ENCODE assay signal across 8 mouse cellular contexts in genomic region chr10:80751188-80751832, GRCm38 (mm10). TPM values are rescaled to one million over a fixed set of nuclear protein-coding genes. Genes with fewer than 3 reads are reported as not detected.
DNase-seq lines count a peak whose midpoint lies in the region; ATAC-seq and TF ChIP-seq lines count a peak whose summit lies in the region.

No protein-coding gene starts in this region.

- peak; percentile 76 for DNase-seq in ES-CJ7 (ENCODE audit: low read depth, low spot score)
- peak; percentile 54 to 55 for DNase-seq in adrenal gland, adult 18-20 months (ENCODE audit: low spot score in 2 of 2)
- DNase-seq in forebrain, embryonic 10.5 days (ENCODE audit: extremely low spot score, low spot score), result no peak
- DNase-seq in lung, embryonic 14.5 days, result peak; percentile 70
- DNase-seq in layer of hippocampus, postnatal 14 days (ENCODE audit: low spot score in 2 of 2), result no peak

- peak overlapping the region; percentile 44 for H3K4me3 ChIP-seq in forebrain, embryonic 10.5 days
- peak overlapping the region; percentile 44 for H3K4me3 ChIP-seq in heart, embryonic 14.5 days (ENCODE audit: control insufficient read depth in 1 of 2, insufficient read depth in 1 of 2, low read depth in 1 of 2, low read length in 2 of 2)
- H3K4me3 ChIP-seq in kidney, embryonic 16.5 days (ENCODE audit: low read length), result peak overlapping the region; percentile 41
- H3K4me3 ChIP-seq in lung, embryonic 14.5 days (ENCODE audit: low read depth, low read length), result peak overlapping the region; percentile 20; the same call in 1 of the 2 replicates
- H3K4me3 ChIP-seq in neural tube, embryonic 14.5 days (ENCODE audit: low read depth, low read length), result no peak overlapping the region

- WGBS in forebrain, embryonic 10.5 days, result 15% methylated on average over 16 of the region's 16 CpGs
- 1% methylated on average over 16 of the region's 16 CpGs for WGBS in heart, embryonic 14.5 days
- 5% methylated on average over 16 of the region's 16 CpGs for WGBS in kidney, embryonic 16.5 days
- WGBS in lung, embryonic 14.5 days, result 13% methylated on average over 16 of the region's 16 CpGs
- WGBS in neural tube, embryonic 14.5 days, result 17% methylated on average over 16 of the region's 16 CpGs

- no peaks in the 10 kb centered on the region for H3K27me3 ChIP-seq in forebrain, embryonic 10.5 days (ENCODE audit: poor library complexity, severe bottlenecking)
- H3K27me3 ChIP-seq in heart, embryonic 14.5 days (ENCODE audit: control insufficient read depth, insufficient read depth, low read length), result no peaks in the 10 kb centered on the region
- no peaks in the 10 kb centered on the region for H3K27me3 ChIP-seq in kidney, embryonic 16.5 days (ENCODE audit: insufficient read depth, low read length)
- H3K27me3 ChIP-seq in lung, embryonic 14.5 days (ENCODE audit: insufficient read depth, low read length), result no peaks in the 10 kb centered on the region
- no peaks in the 10 kb centered on the region for H3K27me3 ChIP-seq in neural tube, embryonic 14.5 days (ENCODE audit: control insufficient read depth, insufficient read depth, low read length)

- no peaks in the 10 kb centered on the region for H3K36me3 ChIP-seq in forebrain, embryonic 10.5 days (replicated peaks)
- no peaks in the 10 kb centered on the region for H3K36me3 ChIP-seq in heart, embryonic 14.5 days (ENCODE audit: control insufficient read depth, insufficient read depth, low read length)
- H3K36me3 ChIP-seq in kidney, embryonic 16.5 days (ENCODE audit: insufficient read depth, low read length), result no peaks in the 10 kb centered on the region
- no peaks in the 10 kb centered on the region for H3K36me3 ChIP-seq in lung, embryonic 14.5 days (ENCODE audit: insufficient read depth)
- H3K36me3 ChIP-seq in neural tube, embryonic 14.5 days (ENCODE audit: control insufficient read depth, insufficient read depth, low read length), result no peaks in the 10 kb centered on the region

- H3K27ac ChIP-seq in forebrain, embryonic 10.5 days, result 0 out of 2 replicates have a peak overlapping the region, but pooled peaks have one; percentile 40
- H3K27ac ChIP-seq in heart, embryonic 14.5 days (replicated peaks in 1 of 2; ENCODE audit: control insufficient read depth in 1 of 2, insufficient read depth in 1 of 2, low read depth in 2 of 2, low read length in 2 of 2), result peak overlapping the region; percentile 97 to 100
- peak overlapping the region; percentile 88 for H3K27ac ChIP-seq in kidney, embryonic 16.5 days (ENCODE audit: low read length)
- H3K27ac ChIP-seq in lung, embryonic 14.5 days (ENCODE audit: low read depth), result peak overlapping the region; percentile 77
- H3K27ac ChIP-seq in neural tube, embryonic 14.5 days (ENCODE audit: low read depth, low read length), result no peak overlapping the region

- H3K4me1 ChIP-seq in forebrain, embryonic 10.5 days, result peaks cover 31% of the 10 kb centered on the region
- peaks cover 17 to 32% of the 10 kb centered on the region in 2 experiments for H3K4me1 ChIP-seq in heart, embryonic 14.5 days (ENCODE audit: control insufficient read depth in 2 of 2, insufficient read depth in 2 of 2, low read length in 2 of 2)
- H3K4me1 ChIP-seq in kidney, embryonic 16.5 days (ENCODE audit: insufficient read depth, low read length), result peaks cover 21% of the 10 kb centered on the region
- H3K4me1 ChIP-seq in lung, embryonic 14.5 days (ENCODE audit: insufficient read depth), result peaks cover 8% of the 10 kb centered on the region
- H3K4me1 ChIP-seq in neural tube, embryonic 14.5 days (ENCODE audit: control insufficient read depth, insufficient read depth, low read length), result peaks cover 8% of the 10 kb centered on the region

- H3K9ac ChIP-seq in heart, embryonic 14.5 days (ENCODE audit: low read length), result peak overlapping the region; percentile 83
- H3K9ac ChIP-seq in kidney, embryonic 16.5 days (replicated peaks; ENCODE audit: low read length), result peak overlapping the region; percentile 46
- peak overlapping the region; percentile 9; the same call in 1 of the 2 replicates for H3K9ac ChIP-seq in lung, embryonic 14.5 days
- 0 out of 2 replicates have a peak overlapping the region, but pooled peaks have one; percentile 21 for H3K9ac ChIP-seq in neural tube, embryonic 14.5 days (replicated peaks; ENCODE audit: low read depth, low read length)

- H3K4me2 ChIP-seq in heart, embryonic 14.5 days (ENCODE audit: low read length), result peak overlapping the region; percentile 78
- H3K4me2 ChIP-seq in kidney, embryonic 16.5 days (replicated peaks; ENCODE audit: low read depth, low read length), result peak overlapping the region; percentile 59
- H3K4me2 ChIP-seq in lung, embryonic 14.5 days, result peak overlapping the region; percentile 53
- H3K4me2 ChIP-seq in neural tube, embryonic 14.5 days (ENCODE audit: low read depth, low read length), result peak overlapping the region; percentile 29; the same call in 1 of the 2 replicates

- TF ChIP-seq CTCF in lung, embryonic 14.5 days (IDR thresholded peaks at IDR 0.05; ENCODE audit: low read depth), result peak; percentile 44

- no peaks in the 10 kb centered on the region for H3K9me3 ChIP-seq in forebrain, embryonic 10.5 days
- no peaks in the 10 kb centered on the region for H3K9me3 ChIP-seq in heart, embryonic 14.5 days (ENCODE audit: control insufficient read depth, low read length)
- H3K9me3 ChIP-seq in kidney, embryonic 16.5 days (ENCODE audit: low read length), result no peaks in the 10 kb centered on the region
- no peaks in the 10 kb centered on the region for H3K9me3 ChIP-seq in lung, embryonic 14.5 days (ENCODE audit: low read depth, low read length)
- no peaks in the 10 kb centered on the region for H3K9me3 ChIP-seq in neural tube, embryonic 14.5 days (ENCODE audit: control insufficient read depth, low read length)

- peak; percentile 75 for ATAC-seq in heart, embryonic 14.5 days (ENCODE audit: insufficient number of reproducible peaks, insufficient read depth, low FRiP score, low read depth)
- peak; percentile 24; the same call in 1 of the 2 replicates for ATAC-seq in kidney, embryonic 16.5 days (ENCODE audit: low FRiP score, low TSS enrichment)
- ATAC-seq in lung, embryonic 14.5 days (ENCODE audit: insufficient read depth), result 0 out of 2 replicates have a peak, but pooled peaks have one; percentile 13
- no peak for ATAC-seq in neural tube, embryonic 14.5 days (ENCODE audit: low read depth)

RNA-seq across cellular contexts. Expression of gene Dot1l, which starts 3.7 kb away (rescaled TPM):
- total RNA-seq in adrenal gland, adult 18-20 months (2021), result 10 to 100 TPM; 61.0 to 66.4 TPM
- polyA plus RNA-seq in forebrain, embryonic 10.5 days (2016; fragmentation: Nextera tagmentation; extraction: Ambion mirVana), result 20.8 and 21.7 TPM in 2 replicates
- polyA plus RNA-seq in heart, embryonic 14.5 days (2014; fragmentation: Nextera tagmentation; extraction: Ambion mirVana), result 26.5 and 28.2 TPM in 2 replicates
- polyA plus RNA-seq in kidney, embryonic 16.5 days (2015; fragmentation: Nextera tagmentation; extraction: Ambion mirVana), result 17.3 and 20.7 TPM in 2 replicates
- polyA plus RNA-seq in lung, embryonic 14.5 days (2014; fragmentation: Nextera tagmentation; extraction: Ambion mirVana), result 26.9 and 29.1 TPM in 2 replicates
- 23.6 and 27.3 TPM in 2 replicates for polyA plus RNA-seq in neural tube, embryonic 14.5 days (2014; fragmentation: Nextera tagmentation; extraction: Ambion mirVana)
- total RNA-seq in layer of hippocampus, postnatal 14 days (2021), result 10 to 100 TPM; 60.6 to 62.2 TPM

RNA-seq across cellular contexts. Expression of gene Ap3d1, which starts 9.2 kb away (rescaled TPM):
- total RNA-seq in adrenal gland, adult 18-20 months (2021), result 100 to 1,000 TPM in 1 of 2 experiments, 10 to 100 TPM in 1; 97.1 to 104 TPM
- 58.2 and 58.7 TPM in 2 replicates for polyA plus RNA-seq in forebrain, embryonic 10.5 days (2016; fragmentation: Nextera tagmentation; extraction: Ambion mirVana)
- 45.0 and 54.5 TPM in 2 replicates for polyA plus RNA-seq in heart, embryonic 14.5 days (2014; fragmentation: Nextera tagmentation; extraction: Ambion mirVana)
- 67.7 and 68.8 TPM in 2 replicates for polyA plus RNA-seq in kidney, embryonic 16.5 days (2015; fragmentation: Nextera tagmentation; extraction: Ambion mirVana)
- 62.0 and 69.6 TPM in 2 replicates for polyA plus RNA-seq in lung, embryonic 14.5 days (2014; fragmentation: Nextera tagmentation; extraction: Ambion mirVana)
- polyA plus RNA-seq in neural tube, embryonic 14.5 days (2014; fragmentation: Nextera tagmentation; extraction: Ambion mirVana), result 109 and 125 TPM in 2 replicates
- total RNA-seq in layer of hippocampus, postnatal 14 days (2021), result 100 to 1,000 TPM; 137 to 144 TPM

RNA-seq across cellular contexts. Expression of gene Sf3a2, which starts 46.7 kb away (rescaled TPM):
- 10 to 100 TPM; 47.8 to 50.5 TPM for total RNA-seq in adrenal gland, adult 18-20 months (2021)
- 110 and 118 TPM in 2 replicates for polyA plus RNA-seq in forebrain, embryonic 10.5 days (2016; fragmentation: Nextera tagmentation; extraction: Ambion mirVana)
- 49.2 and 51.0 TPM in 2 replicates for polyA plus RNA-seq in heart, embryonic 14.5 days (2014; fragmentation: Nextera tagmentation; extraction: Ambion mirVana)
- polyA plus RNA-seq in kidney, embryonic 16.5 days (2015; fragmentation: Nextera tagmentation; extraction: Ambion mirVana), result 71.2 and 87.3 TPM in 2 replicates
- 97.2 and 98.4 TPM in 2 replicates for polyA plus RNA-seq in lung, embryonic 14.5 days (2014; fragmentation: Nextera tagmentation; extraction: Ambion mirVana)
- polyA plus RNA-seq in neural tube, embryonic 14.5 days (2014; fragmentation: Nextera tagmentation; extraction: Ambion mirVana), result 63.3 and 66.8 TPM in 2 replicates
- 10 to 100 TPM; 41.0 to 45.9 TPM for total RNA-seq in layer of hippocampus, postnatal 14 days (2021)

RNA-seq across cellular contexts. Expression of gene Plekhj1, which starts 47.1 kb away (rescaled TPM):
- 10 to 100 TPM; 69.0 to 87.2 TPM for total RNA-seq in adrenal gland, adult 18-20 months (2021)
- polyA plus RNA-seq in forebrain, embryonic 10.5 days (2016; fragmentation: Nextera tagmentation; extraction: Ambion mirVana), result 196 and 197 TPM in 2 replicates
- polyA plus RNA-seq in heart, embryonic 14.5 days (2014; fragmentation: Nextera tagmentation; extraction: Ambion mirVana), result 71.1 and 75.4 TPM in 2 replicates
- 123 and 129 TPM in 2 replicates for polyA plus RNA-seq in kidney, embryonic 16.5 days (2015; fragmentation: Nextera tagmentation; extraction: Ambion mirVana)
- polyA plus RNA-seq in lung, embryonic 14.5 days (2014; fragmentation: Nextera tagmentation; extraction: Ambion mirVana), result 113 and 121 TPM in 2 replicates
- polyA plus RNA-seq in neural tube, embryonic 14.5 days (2014; fragmentation: Nextera tagmentation; extraction: Ambion mirVana), result 126 and 127 TPM in 2 replicates
- 10 to 100 TPM; 57.1 to 57.8 TPM for total RNA-seq in layer of hippocampus, postnatal 14 days (2021)

RNA-seq across cellular contexts. Expression of gene Izumo4, which starts 49.3 kb away (rescaled TPM):
- 10 to 100 TPM; 11.0 to 18.0 TPM for total RNA-seq in adrenal gland, adult 18-20 months (2021)
- 7.7 and 10.9 TPM in 2 replicates for polyA plus RNA-seq in forebrain, embryonic 10.5 days (2016; fragmentation: Nextera tagmentation; extraction: Ambion mirVana)
- 3.5 and 7.0 TPM in 2 replicates for polyA plus RNA-seq in heart, embryonic 14.5 days (2014; fragmentation: Nextera tagmentation; extraction: Ambion mirVana)
- polyA plus RNA-seq in kidney, embryonic 16.5 days (2015; fragmentation: Nextera tagmentation; extraction: Ambion mirVana), result 23.3 and 23.8 TPM in 2 replicates
- polyA plus RNA-seq in lung, embryonic 14.5 days (2014; fragmentation: Nextera tagmentation; extraction: Ambion mirVana), result 6.7 and 7.3 TPM in 2 replicates
- polyA plus RNA-seq in neural tube, embryonic 14.5 days (2014; fragmentation: Nextera tagmentation; extraction: Ambion mirVana), result 24.9 and 29.5 TPM in 2 replicates
- total RNA-seq in layer of hippocampus, postnatal 14 days (2021), result 10 to 100 TPM; 44.8 to 54.7 TPM

Comparison
In these comparisons a context has a peak if more than half of its experiments do, and no peak if none do; other contexts are left out.
1. DNase-seq: peak in ES-CJ7 (single experiment), adrenal gland, adult 18-20 months (2 of 2) and lung, embryonic 14.5 days (single experiment); none in forebrain, embryonic 10.5 days (single experiment) and layer of hippocampus, postnatal 14 days (0 of 2).
2. H3K9ac ChIP-seq: peak in every context shown above with its lines; median percentile 83 in heart, embryonic 14.5 days; 46 in kidney, embryonic 16.5 days; 21 in neural tube, embryonic 14.5 days; 9 in lung, embryonic 14.5 days.
3. Peak in every context shown above with its lines, with median percentiles within 50 percentile points of each other: H3K4me2 ChIP-seq.